Mouse (Mus musculus) forebrain, embryonic 16.5 days (tissue): ENCODE measurements around the gene Tram2. TPM values are rescaled to one million over a fixed set of nuclear protein-coding genes. Genes with fewer than 3 reads are reported as not detected.
A peak's percentile ranks its signal among the peaks of the same experiment; 100 is the strongest.

Source experiments
- ATAC-seq: fragments of 200-750 bp; cut with Nextera tagmentation; 2 replicates; pipeline ENCODE4 v1.8.0; 2017; ENCODE audit warnings: mild to moderate bottlenecking, moderate library complexity
- H3K27ac ChIP-seq: fragments of 300-500 bp; sonication (generic); 2 replicates; pipeline ENCODE4 v1.5.1; 2014; ENCODE audit warnings: low read length, control low read depth
- H3K27me3 ChIP-seq: fragments of 300-500 bp; sonication (generic); replicated peaks from 2 replicates; pipeline ENCODE4 v1.6.1; 2014; ENCODE audit warnings: low read length; ENCODE audit not compliant: control insufficient read depth, insufficient read depth
- H3K36me3 ChIP-seq: fragments of 300-500 bp; sonication (generic); 2 replicates; pipeline ENCODE4 v1.6.1; 2014; ENCODE audit not compliant: control insufficient read depth, insufficient read depth
- H3K4me1 ChIP-seq: fragments of 300-500 bp; sonication (generic); replicated peaks from 2 replicates; pipeline ENCODE4 v1.6.1; 2014; ENCODE audit warnings: low read length; ENCODE audit not compliant: control insufficient read depth, insufficient read depth
- H3K4me2 ChIP-seq: fragments of 300-500 bp; sonication (generic); 2 replicates; pipeline ENCODE4 v1.6.1; 2014; ENCODE audit warnings: mild to moderate bottlenecking, low read length, control low read depth
- H3K4me3 ChIP-seq: fragments of 300-500 bp; sonication (generic); replicated peaks from 2 replicates; pipeline ENCODE4 v1.5.1; 2014; ENCODE audit warnings: mild to moderate bottlenecking, low read length, control low read depth
- H3K9ac ChIP-seq: fragments of 300-500 bp; sonication (generic); replicated peaks from 2 replicates; pipeline ENCODE4 v1.6.1; 2014; ENCODE audit warnings: low read depth, low read length, control low read depth
- H3K9me3 ChIP-seq: fragments of 300-500 bp; sonication (generic); 2 replicates; pipeline ENCODE4 v1.6.1; 2016; ENCODE audit warnings: low read length; ENCODE audit not compliant: control insufficient read depth
- WGBS: fragments of 180-500 bp; shearing (Covaris S2); extraction: QIAGEN DNeasy Blood & Tissue Kit; methylation state at CpG from one replicate; pipeline ENCODE4 v1.1.7; 2014; 5-methylcytosine and 5-hydroxymethylcytosine counted together
- polyA plus RNA-seq: library from polyadenylated mRNA; unstranded; fragments of >200 nt; fragmentation: Nextera tagmentation; extraction: Ambion mirVana; gene quantifications from 2 replicates; pipeline ENCODE4 v1.2.1, GENCODE M21; 2015

Gene Tram2
- polyA plus RNA-seq, 1 experiment from 2014 or later, result 2.0 TPM

DNA sequence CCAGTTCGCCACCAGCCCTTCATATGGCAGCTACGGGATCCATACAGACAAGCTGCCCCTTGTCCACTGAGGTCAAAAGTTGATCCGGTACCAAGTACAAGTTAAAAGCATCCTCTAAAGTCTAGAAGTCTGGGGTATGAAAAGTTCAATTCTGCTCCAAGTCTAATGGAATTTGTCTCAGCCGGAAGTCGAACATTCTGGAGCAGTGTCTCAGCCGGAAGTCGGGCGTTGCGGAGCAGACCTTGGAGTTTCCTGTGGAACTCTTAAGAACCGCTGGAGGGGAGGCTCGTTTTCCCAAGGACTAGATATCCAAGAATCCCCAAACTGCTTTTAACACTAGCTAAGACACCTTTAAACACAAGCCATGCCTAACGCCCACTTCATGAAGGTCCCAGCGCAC, 8.4 kb downstream of the Tram2 start:
- Histone ChIP-seq H3K4me3 (no peak overlapping the region), H3K36me3 (no peaks in the 10 kb centered on the region), H3K4me2 (no peak overlapping the region), H3K27ac (no peak overlapping the region), H3K27me3 (no peaks in the 10 kb centered on the region), H3K9ac (no peak overlapping the region), H3K4me1 (peaks cover 10% of the 10 kb centered on the region), H3K9me3 (no peaks in the 10 kb centered on the region)
- ATAC-seq, result no peak
- 91% methylated on average over 13 of the region's 13 CpGs for WGBS

DNA sequence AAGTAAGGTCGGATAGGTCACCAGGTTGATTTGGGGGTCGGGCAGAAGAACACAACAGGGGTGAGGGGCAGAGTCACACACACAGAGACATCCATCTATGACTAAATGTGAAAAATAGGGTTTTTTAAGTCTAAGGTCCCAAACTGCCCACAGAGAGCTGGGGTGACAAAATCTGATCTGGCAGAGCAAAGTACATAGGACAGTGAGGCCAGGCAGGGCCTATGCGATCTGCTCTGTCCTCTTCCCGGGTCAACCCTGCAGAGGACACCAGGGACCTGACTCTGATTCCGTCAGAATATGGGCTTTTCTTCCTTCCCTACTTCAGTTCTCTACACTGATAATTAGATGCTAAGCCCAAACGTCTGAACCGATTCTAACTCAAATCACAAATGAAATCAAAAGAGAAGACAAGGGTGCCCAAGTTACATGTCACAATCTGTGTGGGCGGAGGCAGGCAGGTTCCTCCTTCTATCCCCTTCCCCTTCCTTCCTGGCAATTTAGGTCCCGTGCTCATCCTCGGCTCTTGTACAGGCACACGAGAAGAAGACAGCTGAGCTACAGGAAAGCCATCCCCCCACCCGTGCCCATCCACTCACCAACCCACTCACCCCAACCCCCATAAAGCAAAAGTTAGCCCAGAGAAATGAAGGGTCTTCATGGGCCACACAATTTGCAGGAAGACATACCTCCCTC, 9.1 kb downstream of the Tram2 start:
- H3K4me3 ChIP-seq, result no peak overlapping the region
- H3K4me2 ChIP-seq, result no peak overlapping the region
- no peaks in the 10 kb centered on the region for H3K36me3 ChIP-seq
- H3K9me3 ChIP-seq, result no peaks in the 10 kb centered on the region
- WGBS, result 83% methylated on average over 12 of the region's 12 CpGs
- ATAC-seq, result no peak
- peaks cover 10% of the 10 kb centered on the region for H3K4me1 ChIP-seq
- H3K27me3 ChIP-seq, result no peaks in the 10 kb centered on the region
- no peak overlapping the region for H3K9ac ChIP-seq
- H3K27ac ChIP-seq, result no peak overlapping the region

DNA sequence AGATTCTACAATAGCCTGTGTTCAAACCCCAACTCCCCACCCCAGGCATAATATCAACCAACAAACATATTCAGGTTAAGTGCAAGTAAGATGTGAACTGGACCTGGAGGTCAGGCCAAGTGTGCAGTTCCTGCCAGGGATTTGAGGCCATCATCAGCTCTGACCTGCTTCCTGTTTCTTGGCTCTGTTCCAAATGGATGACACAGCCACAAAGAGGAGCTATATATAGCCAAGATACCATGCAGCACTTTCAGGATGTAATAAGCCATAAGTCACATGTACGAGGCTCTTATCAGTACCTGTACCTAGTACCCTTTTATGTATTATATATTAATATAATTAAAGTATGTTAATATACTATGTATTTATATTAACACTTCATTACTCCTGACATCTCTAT, 10.5 kb downstream of the Tram2 start:
- no peak overlapping the region for H3K9ac ChIP-seq
- no peaks in the 10 kb centered on the region for H3K4me1 ChIP-seq
- no peaks in the 10 kb centered on the region for H3K9me3 ChIP-seq
- no peaks in the 10 kb centered on the region for H3K36me3 ChIP-seq
- H3K4me3 ChIP-seq, result no peak overlapping the region
- no peaks in the 10 kb centered on the region for H3K27me3 ChIP-seq
- H3K27ac ChIP-seq, result no peak overlapping the region
- ATAC-seq, result no peak
- 95% methylated on average over 1 of the region's 1 CpGs for WGBS
- no peak overlapping the region for H3K4me2 ChIP-seq

DNA sequence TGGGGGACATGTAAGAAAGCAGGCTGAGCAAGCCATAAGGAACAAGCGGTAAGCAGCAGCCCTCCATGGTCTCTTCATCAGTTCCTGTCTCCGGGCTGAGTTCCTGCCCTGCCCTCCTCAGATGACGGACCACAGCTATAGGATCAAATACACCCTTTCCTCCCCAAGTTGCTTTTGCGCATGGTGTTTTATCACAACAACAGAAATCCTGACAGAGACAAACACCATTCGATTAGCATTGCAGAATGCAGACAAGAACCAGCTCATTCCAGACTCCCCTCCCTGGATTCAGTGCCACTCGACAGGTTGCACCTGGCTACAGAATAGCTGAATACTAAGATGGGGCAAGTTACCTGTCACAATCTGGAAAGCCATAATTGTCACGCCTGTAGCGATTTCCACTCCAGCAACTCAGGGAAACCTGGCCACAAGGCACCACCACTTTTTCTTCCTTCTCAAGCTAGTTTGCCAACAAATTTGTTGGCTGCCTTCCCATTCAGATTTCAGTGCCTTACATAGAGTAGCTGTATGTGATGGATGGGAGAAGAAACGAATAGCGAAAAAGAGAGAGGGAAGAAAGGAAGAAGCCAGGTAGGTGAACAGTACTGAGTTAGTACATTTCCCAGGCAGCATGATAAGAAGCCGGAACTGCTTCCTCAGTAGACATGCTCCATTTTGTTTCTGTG, 11.3 kb downstream of the Tram2 start:
- no peaks in the 10 kb centered on the region for H3K27me3 ChIP-seq
- no peak overlapping the region for H3K4me3 ChIP-seq
- ATAC-seq, result no peak
- no peaks in the 10 kb centered on the region for H3K4me1 ChIP-seq
- H3K9me3 ChIP-seq, result no peaks in the 10 kb centered on the region
- no peak overlapping the region for H3K9ac ChIP-seq
- no peak overlapping the region for H3K4me2 ChIP-seq
- H3K27ac ChIP-seq, result no peak overlapping the region
- WGBS, result 83% methylated on average over 11 of the region's 11 CpGs
- no peaks in the 10 kb centered on the region for H3K36me3 ChIP-seq

DNA sequence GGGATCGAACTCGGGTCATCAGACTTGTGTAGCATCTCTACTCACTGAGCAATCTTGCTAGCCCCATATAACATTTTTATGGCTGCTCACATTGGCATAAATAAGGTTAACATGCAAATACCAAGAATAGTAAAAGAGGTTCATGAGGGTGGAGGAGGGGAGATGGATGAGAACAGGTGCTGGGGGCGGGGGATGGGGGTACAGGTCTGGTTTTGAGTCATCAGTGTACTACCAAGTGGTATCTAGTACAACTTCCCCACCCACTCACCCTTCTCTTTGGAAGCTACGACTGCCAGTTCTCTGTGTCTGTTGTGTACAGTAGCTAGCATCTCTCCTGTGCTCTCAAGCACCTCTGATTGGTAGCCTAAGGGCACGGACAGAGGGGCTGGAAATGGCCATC, 14.9 kb downstream of the Tram2 start:
- H3K36me3 ChIP-seq, result no peaks in the 10 kb centered on the region
- H3K27me3 ChIP-seq, result no peaks in the 10 kb centered on the region
- no peak overlapping the region for H3K4me3 ChIP-seq
- H3K27ac ChIP-seq, result no peak overlapping the region
- no peak overlapping the region for H3K9ac ChIP-seq
- H3K4me2 ChIP-seq, result no peak overlapping the region
- no peaks in the 10 kb centered on the region for H3K9me3 ChIP-seq
- ATAC-seq, result no peak
- 94% methylated on average over 5 of the region's 5 CpGs for WGBS
- H3K4me1 ChIP-seq, result no peaks in the 10 kb centered on the region

DNA sequence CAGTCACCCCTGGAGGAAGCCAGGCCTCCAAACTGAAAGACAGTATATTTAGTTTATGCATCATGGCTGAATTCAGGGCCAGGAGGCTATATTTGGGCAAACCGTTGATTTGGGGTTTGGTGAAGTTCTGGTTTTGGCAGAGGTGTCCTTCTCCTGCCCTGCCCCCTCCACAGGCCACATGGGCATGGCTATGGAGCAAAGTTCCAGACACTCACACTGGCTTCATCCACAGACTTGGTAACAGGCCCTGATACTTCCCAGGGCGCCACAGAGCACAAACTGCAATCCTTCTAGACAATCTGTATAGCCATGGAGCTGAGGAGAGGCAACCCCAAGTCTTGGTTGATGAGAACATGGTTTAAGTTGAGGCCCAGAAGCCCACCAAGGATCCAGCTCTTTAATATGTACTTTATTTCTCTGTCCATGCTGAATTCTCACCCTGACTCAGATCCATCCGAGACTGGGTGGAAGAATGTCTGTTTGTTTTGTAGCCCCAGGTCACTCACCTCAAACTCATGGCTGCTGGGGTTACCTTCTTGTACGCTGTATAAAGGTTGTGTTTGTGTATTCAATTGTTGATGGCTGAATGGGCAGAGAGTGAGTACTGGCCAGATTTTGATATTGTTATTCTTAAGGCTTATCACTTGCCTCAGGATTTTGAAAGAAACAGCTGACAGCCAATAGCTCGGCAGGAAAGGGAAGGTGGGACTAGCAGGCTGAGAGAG, 19.5 kb downstream of the Tram2 start:
- Histone ChIP-seq H3K36me3 (no peaks in the 10 kb centered on the region), H3K4me3 (no peak overlapping the region), H3K27ac (no peak overlapping the region), H3K4me1 (no peaks in the 10 kb centered on the region), H3K4me2 (no peak overlapping the region), H3K27me3 (no peaks in the 10 kb centered on the region), H3K9ac (no peak overlapping the region), H3K9me3 (no peaks in the 10 kb centered on the region)
- no peak for ATAC-seq
- WGBS, result 94% methylated on average over 5 of the region's 5 CpGs

DNA sequence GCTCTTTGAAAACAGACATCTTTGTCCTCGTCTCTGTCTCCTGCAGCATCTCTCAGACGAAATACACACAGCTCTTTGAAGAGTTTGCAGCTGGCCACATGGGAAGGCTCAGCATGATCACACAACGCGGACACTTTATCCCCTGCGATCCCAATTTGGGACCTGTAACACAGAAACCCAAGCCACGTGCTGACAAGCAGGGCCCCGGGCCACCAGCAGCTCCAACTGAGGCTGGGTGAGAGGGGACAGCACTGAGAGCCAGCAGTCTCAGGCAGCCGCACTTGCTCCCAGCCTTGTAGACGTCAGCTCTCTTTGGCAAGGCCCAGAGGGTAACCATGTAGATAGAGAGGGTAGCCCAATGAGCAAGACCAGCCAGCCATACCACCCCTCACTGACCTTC, 26.0 kb downstream of the Tram2 start:
- H3K27me3 ChIP-seq, result no peaks in the 10 kb centered on the region
- peak; percentile 49 for ATAC-seq
- no peaks in the 10 kb centered on the region for H3K9me3 ChIP-seq
- H3K9ac ChIP-seq, result no peak overlapping the region
- no peak overlapping the region for H3K4me3 ChIP-seq
- no peaks in the 10 kb centered on the region for H3K36me3 ChIP-seq
- H3K4me2 ChIP-seq, result no peak overlapping the region
- 64% methylated on average over 9 of the region's 9 CpGs for WGBS
- no peak overlapping the region for H3K27ac ChIP-seq
- H3K4me1 ChIP-seq, result peaks cover 14% of the 10 kb centered on the region

DNA sequence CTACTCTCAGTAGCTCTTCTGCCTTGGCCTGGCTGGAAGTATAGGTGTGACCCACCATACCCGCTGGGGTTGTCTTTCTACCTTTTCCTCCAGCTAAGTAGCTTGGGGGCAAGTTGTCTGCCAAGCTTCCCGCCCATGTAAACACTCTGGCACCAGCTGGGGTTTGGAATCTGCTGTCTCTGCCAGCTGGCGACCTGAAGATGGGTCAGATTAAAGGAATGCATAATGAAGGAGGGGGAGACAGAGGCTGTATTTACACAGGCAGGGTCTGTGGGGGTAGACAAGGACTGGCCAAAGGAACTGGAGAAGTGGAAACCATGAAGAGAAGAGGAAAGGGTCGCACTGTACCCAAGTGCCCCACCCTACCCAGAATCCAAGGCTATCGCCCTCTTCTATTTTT, 26.4 kb downstream of the Tram2 start:
- peaks cover 14% of the 10 kb centered on the region for H3K4me1 ChIP-seq
- no peak overlapping the region for H3K9ac ChIP-seq
- peak; percentile 72 for ATAC-seq
- no peak overlapping the region for H3K27ac ChIP-seq
- H3K27me3 ChIP-seq, result no peaks in the 10 kb centered on the region
- H3K4me3 ChIP-seq, result no peak overlapping the region
- no peaks in the 10 kb centered on the region for H3K36me3 ChIP-seq
- H3K4me2 ChIP-seq, result no peak overlapping the region
- H3K9me3 ChIP-seq, result no peaks in the 10 kb centered on the region
- 36% methylated on average over 5 of the region's 5 CpGs for WGBS

DNA sequence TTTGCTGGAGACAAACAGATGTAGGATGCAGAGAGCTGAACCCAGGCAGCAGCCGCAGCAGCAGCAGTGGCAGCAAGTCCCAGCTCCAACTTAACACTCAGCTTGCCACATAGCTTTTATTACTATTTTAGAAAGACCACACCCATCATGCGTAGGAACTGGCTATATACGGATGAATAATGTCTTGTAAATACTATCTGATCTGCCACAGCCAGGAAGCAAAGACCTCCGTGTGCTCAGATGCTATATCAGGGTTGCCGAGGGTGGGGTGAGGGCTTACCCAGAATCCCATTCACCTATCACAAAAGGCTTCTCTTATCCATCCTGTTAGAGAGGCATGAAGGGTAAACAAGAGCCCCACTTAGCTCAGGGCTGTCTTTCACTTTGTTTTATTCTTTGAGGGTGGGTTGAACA, 26.9 kb downstream of the Tram2 start:
- Histone ChIP-seq H3K9me3 (no peaks in the 10 kb centered on the region), H3K4me1 (peaks cover 14% of the 10 kb centered on the region), H3K27me3 (no peaks in the 10 kb centered on the region), H3K4me2 (no peak overlapping the region), H3K4me3 (no peak overlapping the region), H3K36me3 (no peaks in the 10 kb centered on the region), H3K27ac (no peak overlapping the region), H3K9ac (no peak overlapping the region)
- WGBS, result 45% methylated on average over 5 of the region's 5 CpGs
- ATAC-seq, result peak; percentile 48
